Mouse (Mus musculus) heart, postnatal 4 days (tissue): Measurements from ENCODE around the gene Sbf1. TPM values are rescaled to one million over a fixed set of nuclear protein-coding genes. Genes with fewer than 3 reads are reported as not detected.

Experiments
- DNase-seq: peaks from one replicate; pipeline ENCODE4 v3.0.0; 2021
- total RNA-seq, 2 experiments: library from RNA; stranded (reverse); gene quantifications; 2 replicates each; pipeline ENCODE4 v1.2.3; 2021

The Sbf1 gene
- total RNA-seq, 2 experiments from 2014 or later: 78.6 to 83.4 TPM

DNA sequence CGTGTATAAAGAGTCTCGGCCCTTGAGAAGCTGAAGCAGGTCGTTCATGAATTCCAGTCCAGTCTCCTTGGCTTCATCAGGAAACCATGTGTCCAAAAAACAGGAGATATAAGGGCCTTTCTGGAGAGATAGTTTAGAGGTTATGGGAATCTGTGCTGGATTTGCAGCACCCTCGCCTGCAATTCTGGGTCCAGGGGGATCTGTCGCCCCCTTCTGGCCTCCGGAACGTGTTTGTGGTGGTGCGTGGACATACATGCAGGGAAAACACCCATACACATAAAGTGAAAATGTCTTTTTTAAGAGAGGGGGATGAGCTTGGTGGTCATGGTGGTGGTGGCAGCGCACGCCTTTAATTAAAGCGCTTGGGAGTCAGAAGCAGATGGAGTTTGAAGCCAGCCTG, 1.0 kb upstream of the Sbf1 start:
- peak; percentile 33 for DNase-seq

GRCm38 (mm10) chr15:89314511-89315189, 461 bp downstream of the Sbf1 start:
- peak; percentile 58 for DNase-seq

DNA sequence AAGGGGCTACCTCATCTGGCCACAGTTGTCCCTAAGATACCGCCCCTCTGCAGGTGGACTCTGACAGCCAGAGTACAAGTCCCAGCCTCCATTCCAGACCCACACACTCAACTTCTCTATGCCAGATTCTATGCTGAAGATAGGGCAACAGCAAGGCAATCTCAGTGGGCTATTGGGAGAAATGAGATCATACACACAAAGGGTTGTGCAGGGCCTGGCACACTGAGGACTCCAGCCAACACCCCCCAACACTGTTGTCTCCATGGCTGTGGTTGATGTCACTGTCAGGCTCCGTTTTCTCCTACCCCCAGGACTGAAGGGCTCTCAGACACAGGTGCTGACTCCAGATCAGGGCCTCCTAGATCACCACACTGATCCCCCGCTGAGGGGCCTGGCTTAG, 1.0 kb downstream of the Sbf1 start:
- no peak for DNase-seq

GRCm38 (mm10) chr15:89313359-89313758, 1.8 kb downstream of the Sbf1 start:
- no peak for DNase-seq

DNA sequence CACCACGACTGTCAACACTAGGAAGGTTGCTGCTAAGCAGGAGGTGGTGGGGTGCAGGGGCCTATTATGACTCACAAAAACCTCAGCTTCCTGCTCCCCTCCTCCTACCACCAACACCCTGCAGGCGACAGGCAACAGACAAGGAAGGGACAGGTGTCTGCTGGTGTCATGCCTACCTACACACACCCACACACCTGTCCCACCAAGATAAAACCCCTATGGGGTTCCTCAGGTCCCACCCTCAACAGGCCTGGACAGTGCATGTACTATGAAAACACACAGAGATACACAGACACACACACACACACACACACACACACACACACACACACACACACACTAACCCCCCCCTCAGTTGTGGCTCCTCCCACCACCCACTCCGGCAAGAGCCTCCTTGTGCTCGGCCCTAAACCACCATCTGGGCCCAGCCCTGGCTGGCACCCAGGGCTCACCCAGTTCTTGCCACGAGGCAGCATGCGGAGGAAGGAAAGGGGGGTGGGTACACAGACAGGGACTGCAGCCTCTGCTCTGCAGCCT, 5.1 kb downstream of the Sbf1 start:
- no peak for DNase-seq

GRCm38 (mm10) chr15:89308406-89309139, 6.5 kb downstream of the Sbf1 start:
- DNase-seq: no peak

- no peak for DNase-seq
These were observed 7.7 kb downstream of the Sbf1 start for GRCm38 (mm10) chr15:89307461-89307860.

DNA sequence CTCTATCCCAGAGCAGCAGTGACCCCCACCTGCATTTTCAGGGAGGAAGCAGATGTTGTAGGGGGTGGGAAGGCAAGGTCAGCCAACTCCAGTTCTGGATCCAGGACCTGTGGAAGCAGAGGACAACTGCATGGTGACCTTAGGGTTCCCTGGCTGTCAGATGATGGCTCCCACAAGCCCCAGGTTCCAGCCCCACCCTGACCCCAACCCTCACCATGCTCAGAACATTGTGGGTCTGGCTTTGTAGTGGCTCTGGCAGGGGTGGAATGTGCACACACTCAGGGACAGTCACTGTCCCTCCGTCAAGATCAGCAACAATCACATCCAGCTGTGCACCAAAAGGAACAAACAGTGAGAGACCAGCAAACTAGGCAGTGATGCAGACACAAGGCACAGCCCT, 9.1 kb downstream of the Sbf1 start:
- no peak for DNase-seq

DNA sequence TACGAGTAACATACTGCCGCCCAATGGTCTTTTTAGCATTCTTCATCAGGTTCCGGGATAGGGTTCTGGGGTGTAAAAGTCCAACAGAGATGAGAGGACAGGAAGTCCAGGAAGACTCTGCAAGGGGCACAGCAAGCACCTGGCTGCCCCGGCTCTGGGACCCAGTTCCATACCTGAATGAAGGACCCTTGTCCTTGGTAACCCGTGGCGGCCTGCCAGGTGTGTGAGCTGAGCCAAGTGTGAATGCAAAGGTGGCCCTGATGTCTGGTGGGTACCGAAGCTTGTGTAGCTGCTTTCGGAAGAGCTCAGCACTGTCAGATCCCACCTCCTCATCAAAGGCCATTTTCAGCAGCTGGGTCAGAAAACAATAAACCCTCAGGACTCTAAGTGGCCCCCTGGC, 14.5 kb downstream of the Sbf1 start:
- no peak for DNase-seq

DNA sequence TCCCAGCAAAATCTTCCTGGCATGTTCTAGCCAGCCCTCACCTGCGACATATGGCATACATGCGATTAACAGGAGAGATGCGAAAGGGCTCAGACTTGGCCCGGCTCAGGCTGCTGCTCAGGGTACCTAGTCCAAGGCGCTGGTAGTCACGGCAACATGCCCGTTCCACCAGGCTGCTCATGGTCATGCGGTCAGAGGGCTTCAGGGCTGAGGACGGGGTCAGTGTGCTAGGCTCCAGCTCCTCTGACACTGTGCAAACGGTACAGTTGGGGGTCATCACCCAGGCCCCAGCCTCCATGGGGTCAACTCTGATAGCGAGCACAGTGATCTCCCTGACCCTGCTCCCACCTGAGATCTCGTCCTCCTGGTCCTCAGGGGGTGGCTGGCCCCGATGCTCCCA, 14.9 kb downstream of the Sbf1 start:
- no peak for DNase-seq

- no peak for DNase-seq
These were observed 17.4 kb downstream of the Sbf1 start for GRCm38 (mm10) chr15:89297695-89298094.

- DNase-seq: peak; percentile 65
These were observed 18.6 kb downstream of the Sbf1 start for GRCm38 (mm10) chr15:89296465-89296864.

DNA sequence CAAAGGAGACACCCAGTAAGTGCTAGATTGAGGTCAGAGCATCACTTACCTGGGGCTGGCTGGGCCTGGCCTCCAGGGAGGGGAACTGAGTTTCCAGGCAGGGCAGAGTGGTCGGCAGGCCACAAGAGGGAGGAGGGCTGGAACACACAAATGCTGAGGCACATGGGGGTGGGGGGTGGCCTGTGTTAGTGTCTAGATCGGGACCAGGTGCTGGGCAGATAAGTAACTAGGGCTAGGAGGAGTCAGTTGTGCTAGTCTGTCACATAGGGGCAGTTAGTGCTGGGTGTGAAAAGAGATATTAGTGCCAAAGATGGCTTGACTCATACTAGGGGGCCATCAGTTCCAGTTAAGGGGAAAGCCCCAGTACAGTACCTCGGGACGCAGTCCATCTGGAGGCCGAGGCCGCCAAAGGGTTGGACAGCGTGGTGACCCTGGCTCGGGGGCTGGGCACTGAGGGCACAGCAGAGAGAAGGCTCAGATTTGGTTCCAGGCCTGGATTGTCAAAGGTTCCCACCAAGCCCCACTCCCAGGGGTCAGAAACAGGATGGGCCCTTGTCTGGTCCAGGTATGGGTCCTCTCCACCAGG, 19.4 kb downstream of the Sbf1 start:
- no peak for DNase-seq

GRCm38 (mm10) chr15:89293778-89294177, 21.3 kb downstream of the Sbf1 start:
- DNase-seq: no peak

DNA sequence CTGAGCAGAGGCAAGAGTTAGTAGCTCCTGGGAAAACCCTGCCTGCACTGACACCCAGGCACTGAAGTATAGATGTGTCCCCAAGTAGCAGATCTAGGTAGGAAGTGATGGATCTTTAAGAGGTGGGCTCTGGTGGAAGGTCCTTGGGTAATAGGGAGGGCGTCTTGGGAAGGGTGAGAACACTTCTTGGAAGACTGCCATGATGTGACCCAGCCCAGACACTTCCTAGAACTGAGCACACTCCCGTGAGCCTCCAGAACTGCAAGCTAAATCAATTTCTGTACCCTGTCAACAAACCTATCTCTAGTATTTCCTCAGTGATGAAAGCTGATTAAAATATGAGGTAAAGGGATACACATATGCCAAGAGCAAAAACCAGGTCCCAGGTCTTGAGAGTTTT, 22.3 kb downstream of the Sbf1 start:
- DNase-seq: no peak

GRCm38 (mm10) chr15:89291521-89291920, 23.6 kb downstream of the Sbf1 start:
- no peak for DNase-seq

DNA sequence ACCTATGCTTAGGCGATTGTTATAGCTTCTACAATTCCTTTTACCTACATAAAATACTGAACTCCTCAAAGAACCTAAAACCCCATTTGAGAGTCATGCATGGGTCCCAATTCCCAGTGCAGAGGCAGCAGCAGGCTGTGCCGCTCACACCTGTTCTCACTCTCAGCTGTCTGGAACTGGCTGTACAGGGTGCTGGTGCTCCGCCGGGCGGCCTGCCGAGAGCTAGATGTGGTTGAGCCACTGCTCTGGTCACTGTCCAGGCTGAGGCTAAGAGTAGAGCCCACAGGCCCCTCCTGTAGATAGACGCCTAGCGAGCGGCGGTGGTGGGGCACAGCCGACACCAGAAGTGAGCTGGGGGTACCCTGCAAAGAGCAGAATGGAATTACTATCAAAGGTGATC, 25.7 kb downstream of the Sbf1 start:
- DNase-seq: no peak

DNA sequence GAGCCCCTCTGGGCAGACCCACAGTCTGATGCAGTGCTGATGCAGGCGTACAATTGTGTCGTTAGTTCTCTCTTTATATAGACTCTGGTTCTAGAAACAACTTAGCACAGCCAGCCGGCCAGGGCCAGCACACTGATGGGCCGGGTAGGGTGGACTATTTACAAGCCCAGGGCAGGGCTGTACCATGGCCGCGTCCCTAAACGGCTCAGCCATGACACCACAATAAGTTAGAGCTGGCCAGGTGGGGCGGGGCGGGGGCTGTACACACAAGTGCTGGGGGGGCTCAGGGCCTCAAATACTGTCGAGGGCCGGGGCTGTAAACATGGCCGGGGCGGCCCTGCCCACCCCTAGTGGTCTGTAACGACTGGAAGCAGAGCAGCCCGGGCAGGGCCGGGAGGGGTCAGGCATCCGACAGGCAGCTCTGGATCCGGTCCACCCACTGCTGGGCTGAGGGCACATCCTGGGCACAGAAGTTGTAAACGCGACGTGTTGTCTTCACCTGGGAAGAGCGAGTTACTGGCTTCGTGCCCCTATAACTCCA, 26.8 kb downstream of the Sbf1 start:
- DNase-seq: no peak

- DNase-seq: no peak
These were observed 28.5 kb downstream of the Sbf1 start for GRCm38 (mm10) chr15:89286582-89286981.

DNA sequence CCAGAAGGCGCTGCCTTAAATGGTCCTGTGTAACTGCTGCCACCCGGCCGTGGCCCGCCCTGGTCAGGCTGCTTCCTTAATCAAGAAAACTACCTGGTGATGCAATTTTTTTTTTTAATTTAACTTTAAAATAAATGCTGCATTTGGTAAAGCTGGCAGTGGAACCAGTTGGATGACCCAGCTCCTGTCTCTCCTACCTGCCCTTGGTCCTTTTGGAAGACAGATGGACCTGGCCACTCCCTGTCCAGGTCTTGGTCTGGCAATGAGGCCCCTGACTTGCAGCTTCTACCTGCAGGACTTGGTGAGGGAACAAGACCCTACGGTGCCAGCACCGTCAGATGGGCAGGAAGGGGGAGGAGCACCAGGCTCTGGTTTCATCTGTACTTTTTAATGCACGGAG, 29.0 kb downstream of the Sbf1 start:
- DNase-seq: no peak

GRCm38 (mm10) chr15:89285478-89285877, 29.6 kb downstream of the Sbf1 start:
- no peak for DNase-seq

DNA sequence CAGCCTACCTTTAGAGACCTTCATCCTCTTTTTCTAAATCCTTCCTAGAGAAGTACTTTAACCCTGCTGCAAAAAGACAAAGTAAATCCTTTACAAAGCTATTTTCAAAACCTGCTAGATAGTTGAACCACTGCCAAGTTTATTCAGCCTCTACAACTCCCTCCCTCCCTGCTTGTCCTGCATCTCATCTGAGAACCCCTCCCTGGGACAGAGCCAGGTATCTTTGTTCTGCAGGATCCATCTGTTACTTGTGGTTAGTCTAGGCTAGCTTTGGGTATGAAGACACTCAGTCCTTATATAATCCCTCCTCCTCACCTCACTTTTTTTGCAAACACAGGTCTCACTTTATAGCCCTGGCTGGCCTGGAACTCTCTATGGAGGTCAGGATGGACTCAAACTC, 30.1 kb downstream of the Sbf1 start:
- DNase-seq: no peak

DNA sequence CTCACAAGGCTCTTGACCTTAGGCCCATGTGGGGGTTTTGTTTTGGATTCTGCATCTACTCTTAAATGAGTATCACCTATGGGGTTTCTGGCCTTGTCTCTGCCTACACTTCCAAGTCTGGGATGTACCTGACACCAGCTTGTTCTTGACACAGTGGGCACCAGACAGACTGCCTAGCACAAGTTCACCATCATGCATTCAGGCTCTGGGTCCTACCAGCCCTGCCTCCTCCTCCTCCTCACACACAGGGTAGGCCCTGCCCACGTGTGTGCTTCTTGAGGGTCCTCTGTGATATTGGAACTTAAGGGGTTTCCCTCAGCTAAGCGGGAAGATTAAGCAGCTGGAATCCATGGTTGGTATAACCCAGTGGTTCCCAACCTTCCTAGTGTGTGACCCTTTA, 31.0 kb downstream of the Sbf1 start:
- DNase-seq: no peak
